Mouse (Mus musculus): ENCODE results near the gene Dis3l2. TPM values are rescaled to one million over a fixed set of nuclear protein-coding genes. Genes with fewer than 3 reads are reported as not detected.

The Dis3l2 gene
- total RNA-seq, 1 experiment from 2014 or later, result 32.7 TPM

- no peak for ATAC-seq (replicated peaks; ENCODE audit: low read depth, poor library complexity, severe bottlenecking)
Observed at GRCm38 (mm10) chr1:87050072-87050471, 346.5 kb downstream of the Dis3l2 start.

- no peak for ATAC-seq (replicated peaks; ENCODE audit: low read depth, poor library complexity, severe bottlenecking)
Observed at GRCm38 (mm10) chr1:87050700-87051099, 347.1 kb downstream of the Dis3l2 start.

DNA sequence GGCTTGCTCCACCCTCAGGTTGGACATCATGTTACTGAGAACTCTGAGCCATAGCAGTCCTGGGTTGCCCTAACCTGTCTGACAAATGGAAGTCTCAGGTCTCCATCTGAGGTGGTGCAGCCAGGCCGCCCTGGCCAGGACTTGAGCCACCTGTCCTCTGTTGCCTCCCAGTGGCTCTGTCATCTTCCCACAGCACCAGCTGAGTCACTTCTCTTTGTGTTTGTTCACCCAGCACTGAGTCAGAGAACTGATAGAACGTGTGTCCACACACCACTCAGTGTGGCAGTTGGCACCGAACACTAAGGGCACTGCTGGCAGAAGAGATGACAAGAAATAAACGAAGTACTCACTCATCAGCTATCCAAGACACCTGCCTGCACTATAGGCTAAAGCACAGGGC is 347.8 kb downstream of the Dis3l2 start:
- no peak for ATAC-seq (replicated peaks; ENCODE audit: low read depth, poor library complexity, severe bottlenecking)

DNA sequence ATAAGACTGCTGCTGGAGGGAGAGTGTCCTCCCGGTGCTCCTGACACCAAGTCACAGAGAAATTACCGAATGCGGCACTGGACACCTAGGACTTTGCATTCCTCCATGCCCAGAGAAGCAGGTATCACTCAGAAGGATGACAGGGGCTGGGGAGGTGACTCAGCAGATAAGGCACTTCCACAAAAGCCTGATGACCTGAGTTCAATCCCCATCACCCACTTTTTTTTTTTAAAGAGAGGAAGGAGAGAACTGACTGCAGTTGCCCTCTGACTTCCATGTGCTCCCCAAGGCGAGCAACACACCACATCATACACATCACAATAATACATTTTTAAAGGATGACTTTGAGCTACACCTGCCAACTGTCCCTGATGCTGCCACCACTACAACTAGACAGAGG is 353.5 kb downstream of the Dis3l2 start:
- no peak for ATAC-seq (replicated peaks; ENCODE audit: low read depth, poor library complexity, severe bottlenecking)

DNA sequence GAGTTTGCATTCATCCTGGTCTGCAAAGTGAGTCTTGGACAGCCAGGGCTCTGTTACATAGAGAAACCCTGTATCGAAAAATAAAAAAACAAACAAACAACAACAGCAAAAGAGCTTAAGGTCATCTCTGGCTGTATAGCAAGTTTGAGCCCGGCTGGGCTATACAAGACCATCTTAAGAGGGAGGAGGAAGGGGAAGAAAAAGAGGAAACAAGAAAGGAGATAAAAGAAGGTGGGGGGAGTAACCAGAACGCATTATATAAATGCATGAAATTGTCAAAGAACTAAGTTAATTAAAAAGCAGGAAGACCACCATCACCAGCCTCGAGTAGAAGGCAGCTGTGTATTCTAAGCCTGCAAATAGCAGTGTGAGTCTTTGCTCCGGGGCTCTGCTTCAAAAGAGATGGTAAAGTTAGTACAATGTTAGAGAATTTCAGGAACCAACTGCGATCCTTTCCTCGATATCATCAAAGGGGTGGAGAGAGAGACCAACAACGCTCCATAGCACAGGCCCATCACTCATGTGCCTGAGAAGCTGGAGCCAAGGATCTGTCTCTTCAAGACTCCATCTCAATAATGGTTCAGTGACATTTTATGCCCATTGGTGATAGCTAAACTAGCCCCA is 355.5 kb downstream of the Dis3l2 start:
- ATAC-seq (replicated peaks; ENCODE audit: low read depth, poor library complexity, severe bottlenecking), result no peak

DNA sequence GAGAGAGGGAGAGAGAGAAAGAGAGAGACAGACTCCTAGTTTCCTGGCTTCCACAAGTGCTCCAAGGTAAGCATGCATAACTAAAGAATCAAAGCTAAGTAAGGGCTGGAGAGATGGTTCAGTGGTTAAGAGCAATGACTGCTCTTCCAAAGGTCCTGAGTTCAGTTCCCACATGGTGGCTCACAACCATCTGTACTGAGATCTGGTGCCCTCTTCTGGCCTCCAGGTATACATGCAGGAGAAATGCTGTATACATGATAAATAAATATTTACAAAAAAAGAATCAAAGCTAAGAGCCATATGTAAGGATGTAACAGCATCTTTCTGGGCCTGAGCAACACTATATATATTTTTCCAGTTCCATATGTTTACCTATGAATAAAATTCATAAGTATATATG is 357.3 kb downstream of the Dis3l2 start:
- ATAC-seq (replicated peaks; ENCODE audit: low read depth, poor library complexity, severe bottlenecking), result no peak

GRCm38 (mm10) chr1:87070720-87071119 is 367.1 kb downstream of the Dis3l2 start:
- ATAC-seq (replicated peaks; ENCODE audit: low read depth, poor library complexity, severe bottlenecking), result peak; percentile 92

DNA sequence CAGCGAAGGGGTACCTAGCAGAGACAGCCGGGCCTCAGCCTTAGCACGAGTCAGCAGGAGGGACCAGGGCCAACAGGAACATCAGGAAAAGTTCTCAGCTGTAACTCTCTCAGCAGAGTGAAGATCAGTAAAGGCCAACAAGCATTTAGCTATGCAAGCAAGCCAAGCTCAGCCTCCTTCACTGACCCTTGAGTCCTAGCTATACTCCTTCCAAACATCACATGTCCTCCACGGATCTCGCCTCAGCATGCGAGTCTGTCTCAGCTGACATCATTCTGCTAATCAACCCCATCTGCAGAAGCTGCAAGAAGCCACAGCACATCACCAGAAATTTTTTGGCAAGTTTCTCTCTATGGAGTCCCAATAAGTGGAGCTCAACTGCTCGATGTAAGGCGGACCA is 370.2 kb downstream of the Dis3l2 start:
- ATAC-seq (replicated peaks; ENCODE audit: low read depth, poor library complexity, severe bottlenecking), result no peak

- ATAC-seq (replicated peaks; ENCODE audit: low read depth, poor library complexity, severe bottlenecking), result no peak
Observed at GRCm38 (mm10) chr1:87086196-87086595, 382.6 kb downstream of the Dis3l2 start.

DNA sequence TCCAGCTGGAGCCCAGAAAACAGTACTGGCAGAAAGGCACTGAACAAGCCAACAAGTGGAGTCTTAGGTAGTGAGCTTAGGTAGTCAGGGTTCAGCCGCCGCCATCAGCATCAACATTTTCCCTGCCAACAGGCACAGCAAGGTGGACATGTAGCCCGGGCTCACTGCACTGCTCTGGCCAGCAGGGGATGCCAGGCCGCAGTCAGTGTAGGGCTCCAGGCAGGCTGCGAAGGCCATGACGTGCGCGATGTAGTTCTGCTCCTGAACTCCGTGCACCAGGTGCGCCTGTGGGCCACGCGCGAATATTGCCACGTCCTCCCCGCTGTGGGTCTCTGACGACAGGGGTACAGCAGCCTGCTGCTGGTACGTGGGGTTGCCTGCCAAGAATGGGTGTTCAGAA is 383.4 kb downstream of the Dis3l2 start:
- no peak for ATAC-seq (replicated peaks; ENCODE audit: low read depth, poor library complexity, severe bottlenecking)

GRCm38 (mm10) chr1:87089251-87089650 is 385.6 kb downstream of the Dis3l2 start:
- no peak for ATAC-seq (replicated peaks; ENCODE audit: low read depth, poor library complexity, severe bottlenecking)

DNA sequence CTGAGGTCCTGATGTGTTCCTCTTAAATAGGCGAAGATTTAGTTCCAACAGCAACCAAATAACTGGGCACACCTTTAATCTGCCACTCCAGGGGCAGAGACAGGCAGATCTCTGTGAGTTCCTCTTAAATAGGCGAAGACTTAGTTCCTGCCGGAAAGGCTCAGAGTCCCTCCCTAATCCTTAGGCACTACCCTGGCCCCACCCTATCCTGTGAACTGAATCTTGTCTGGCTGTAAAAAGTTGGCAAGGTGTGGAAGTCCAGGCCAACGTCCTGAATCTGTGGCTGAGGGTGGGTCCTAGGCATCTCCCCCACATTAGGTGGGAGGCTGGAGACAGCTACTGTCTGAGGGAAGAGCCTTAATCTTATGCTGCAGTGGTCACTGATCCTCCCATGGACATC is 386.2 kb downstream of the Dis3l2 start, which contains the start of gene Alppl2:
Alppl2 (minus strand) TSS at position 101 of the 400 bp plus-strand sequence.
- no peak for ATAC-seq (replicated peaks; ENCODE audit: low read depth, poor library complexity, severe bottlenecking)

DNA sequence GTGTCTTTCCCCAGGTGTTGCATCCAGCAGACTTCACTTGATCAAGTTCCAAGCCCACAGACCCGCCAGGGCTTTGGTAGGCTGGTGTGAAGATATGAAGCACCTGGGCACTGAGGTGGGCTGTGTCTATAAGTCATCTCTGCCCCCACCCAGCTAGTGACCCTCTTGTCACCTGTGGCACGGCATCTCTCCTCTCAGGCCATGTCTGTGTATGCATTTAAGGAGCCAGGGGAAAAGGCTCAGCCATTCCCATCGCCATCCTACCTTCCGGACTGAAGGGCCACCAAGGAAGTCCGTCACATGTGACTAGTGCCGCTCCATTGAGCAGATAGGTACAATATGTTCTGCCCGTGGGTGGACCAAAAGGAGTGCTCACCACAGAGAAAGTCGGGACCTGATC is 392.0 kb downstream of the Dis3l2 start:
- no peak for ATAC-seq (replicated peaks; ENCODE audit: low read depth, poor library complexity, severe bottlenecking)

DNA sequence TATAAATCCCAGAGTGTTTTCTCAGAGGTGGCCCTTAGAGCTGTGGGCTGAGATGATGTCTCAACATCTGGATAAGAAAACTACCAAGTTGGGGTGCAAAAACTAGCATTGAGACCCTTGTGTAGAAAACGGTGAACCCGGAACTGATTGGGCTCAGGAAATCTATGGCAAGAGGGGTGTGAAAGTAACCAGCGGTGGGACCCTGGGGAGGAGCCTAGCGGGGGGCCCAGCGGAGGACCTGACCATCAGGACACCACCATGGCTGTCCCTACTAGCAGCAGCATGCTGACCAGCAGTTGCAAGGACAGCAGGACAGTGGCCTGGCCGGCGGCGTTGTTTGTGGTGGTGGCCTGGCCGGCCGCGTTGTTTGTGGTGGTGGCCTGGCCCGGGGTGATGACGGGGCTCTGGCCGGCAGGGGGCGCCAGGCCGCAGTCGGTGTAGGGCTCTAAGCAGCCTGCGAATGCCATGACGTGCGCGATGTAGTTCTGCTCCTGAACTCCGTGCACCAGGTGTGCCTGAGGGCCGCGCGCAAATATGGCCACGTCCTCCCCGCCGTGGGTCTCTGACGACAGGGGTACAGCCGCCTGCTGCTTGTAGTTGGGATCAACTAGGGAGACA is 394.9 kb downstream of the Dis3l2 start:
- ATAC-seq (replicated peaks; ENCODE audit: low read depth, poor library complexity, severe bottlenecking), result peak; percentile 84

Other genes with a start within 250 kb of the Dis3l2 start
- gene Ptma, start 177.1 kb upstream of the Dis3l2 start, total RNA-seq (2017), result 6,083 and 6,415 TPM in 2 replicates
- 7.5 and 8.5 TPM in 2 replicates for gene Pde6d, start 121.2 kb upstream of the Dis3l2 start, total RNA-seq (2017)
- gene Cops7b, start 120.9 kb upstream of the Dis3l2 start, total RNA-seq (2017), result 23.3 and 25.8 TPM in 2 replicates
- not detected in 2 replicates for gene Nppc, start 33.2 kb upstream of the Dis3l2 start, total RNA-seq (2017)